Mouse (Mus musculus) lung, postnatal 14 days (tissue): ENCODE results near the gene Lrmda.

ENCODE experiments used
- DNase-seq: peaks from one replicate; pipeline ENCODE4 v3.0.0; 2021

Gene Lrmda

GRCm38 (mm10) chr14:22440341-22440999, 421.0 kb downstream of the Lrmda start:
- DNase-seq = no peak

GRCm38 (mm10) chr14:22441859-22442447, 422.4 kb downstream of the Lrmda start:
- DNase-seq = no peak

GRCm38 (mm10) chr14:22442719-22443118, 423.2 kb downstream of the Lrmda start:
- DNase-seq = no peak

- DNase-seq = no peak
These were observed 425.0 kb downstream of the Lrmda start for GRCm38 (mm10) chr14:22444541-22444940.

GRCm38 (mm10) chr14:22445161-22445821, 425.8 kb downstream of the Lrmda start:
- peak; percentile 20 for DNase-seq

- DNase-seq = no peak
These were observed 426.5 kb downstream of the Lrmda start for GRCm38 (mm10) chr14:22445841-22446570.

- DNase-seq = no peak
These were observed 432.1 kb downstream of the Lrmda start for GRCm38 (mm10) chr14:22451603-22452002.

GRCm38 (mm10) chr14:22464314-22464713, 444.8 kb downstream of the Lrmda start:
- DNase-seq = no peak

- no peak for DNase-seq
These were observed 451.5 kb downstream of the Lrmda start for GRCm38 (mm10) chr14:22471041-22471440.

GRCm38 (mm10) chr14:22473451-22473850, 453.9 kb downstream of the Lrmda start:
- no peak for DNase-seq

- DNase-seq = no peak
These were observed 454.5 kb downstream of the Lrmda start for GRCm38 (mm10) chr14:22473991-22474390.

GRCm38 (mm10) chr14:22493326-22493725, 473.8 kb downstream of the Lrmda start:
- no peak for DNase-seq

GRCm38 (mm10) chr14:22494290-22494689, 474.8 kb downstream of the Lrmda start:
- DNase-seq = no peak

- peak; percentile 3 for DNase-seq
These were observed 475.4 kb downstream of the Lrmda start for GRCm38 (mm10) chr14:22494866-22495265.

GRCm38 (mm10) chr14:22495286-22495685, 475.8 kb downstream of the Lrmda start:
- DNase-seq = no peak

GRCm38 (mm10) chr14:22497636-22498131, 478.2 kb downstream of the Lrmda start:
- DNase-seq = no peak

GRCm38 (mm10) chr14:22509747-22510530, 490.4 kb downstream of the Lrmda start:
- DNase-seq = no peak

- no peak for DNase-seq
These were observed 490.9 kb downstream of the Lrmda start for GRCm38 (mm10) chr14:22510531-22510785.

GRCm38 (mm10) chr14:22514362-22515084, 495.0 kb downstream of the Lrmda start:
- DNase-seq = peak; percentile 56

- DNase-seq = no peak
These were observed 511.2 kb downstream of the Lrmda start for GRCm38 (mm10) chr14:22530706-22531105.

- DNase-seq = peak; percentile 6
These were observed 514.0 kb downstream of the Lrmda start for GRCm38 (mm10) chr14:22533501-22533900.
